Mouse (Mus musculus): Measurements from ENCODE around the gene Pygb.

Gene Pygb

GRCm38 (mm10) chr2:150786251-150787180, at the start of gene Pygb:
Gene Pygb (plus strand): TSS chr2:150786735.
- DNase-seq: peak; percentile 87

- DNase-seq: no peak
Measured at GRCm38 (mm10) chr2:150737881-150738280, 48.7 kb upstream of the Pygb start.

GRCm38 (mm10) chr2:150740145-150740841, 46.2 kb upstream of the Pygb start:
- peak; percentile 16 for DNase-seq

- DNase-seq: no peak
Measured at GRCm38 (mm10) chr2:150741405-150741804, 45.1 kb upstream of the Pygb start.

- no peak for DNase-seq
Measured at GRCm38 (mm10) chr2:150745016-150745415, 41.5 kb upstream of the Pygb start.

- DNase-seq: peak; percentile 97
Measured at GRCm38 (mm10) chr2:150748854-150749253, 37.7 kb upstream of the Pygb start, which contains the start of gene Entpd6. Gene Entpd6 (plus strand): TSS chr2:150749042.

- peak; percentile 32 for DNase-seq
Measured at GRCm38 (mm10) chr2:150749283-150749682, 37.3 kb upstream of the Pygb start.

- peak; percentile 54 for DNase-seq
Measured at GRCm38 (mm10) chr2:150750129-150750979, 36.2 kb upstream of the Pygb start.

- DNase-seq: no peak
Measured at GRCm38 (mm10) chr2:150755016-150755415, 31.5 kb upstream of the Pygb start.

GRCm38 (mm10) chr2:150761476-150761875, 25.1 kb upstream of the Pygb start:
- no peak for DNase-seq

GRCm38 (mm10) chr2:150765619-150766018, 20.9 kb upstream of the Pygb start:
- no peak for DNase-seq

- peak; percentile 89 for DNase-seq
Measured at GRCm38 (mm10) chr2:150766083-150766862, 20.3 kb upstream of the Pygb start.

GRCm38 (mm10) chr2:150768678-150769077, 17.9 kb upstream of the Pygb start:
- no peak for DNase-seq

- DNase-seq: peak; percentile 90
Measured at GRCm38 (mm10) chr2:150770747-150771146, 15.8 kb upstream of the Pygb start.

GRCm38 (mm10) chr2:150771169-150771568, 15.4 kb upstream of the Pygb start:
- peak; percentile 33 for DNase-seq

GRCm38 (mm10) chr2:150771996-150772395, 14.5 kb upstream of the Pygb start:
- peak; percentile 49 for DNase-seq

- no peak for DNase-seq
Measured at GRCm38 (mm10) chr2:150772466-150773119, 13.9 kb upstream of the Pygb start.

GRCm38 (mm10) chr2:150782801-150783200, 3.7 kb upstream of the Pygb start:
- no peak for DNase-seq

GRCm38 (mm10) chr2:150787234-150787771, 768 bp downstream of the Pygb start:
- DNase-seq: no peak

- DNase-seq: peak; percentile 88
Measured at GRCm38 (mm10) chr2:150788768-150789550, 2.4 kb downstream of the Pygb start.

Data from lung, postnatal 36 days (tissue).